Mouse (Mus musculus): Measurements from ENCODE around the gene Pcnx.
A peak's percentile ranks its signal among the peaks of the same experiment; 100 is the strongest.

The Pcnx gene

GRCm38 (mm10) chr12:81855031-81855430 is 4.8 kb upstream of the Pcnx start:
- no peak for DNase-seq

GRCm38 (mm10) chr12:81856696-81857095 is 3.1 kb upstream of the Pcnx start:
- no peak for DNase-seq

GRCm38 (mm10) chr12:81857251-81857650 is 2.6 kb upstream of the Pcnx start:
- no peak for DNase-seq

- no peak for DNase-seq
Observed at GRCm38 (mm10) chr12:81857978-81858569, 1.7 kb upstream of the Pcnx start.

GRCm38 (mm10) chr12:81860308-81861181 is 722 bp downstream of the Pcnx start:
- DNase-seq = peak; percentile 70 to 75

- DNase-seq = no peak
Observed at GRCm38 (mm10) chr12:81861199-81862085, 1.6 kb downstream of the Pcnx start.

GRCm38 (mm10) chr12:81862351-81862802 is 2.6 kb downstream of the Pcnx start:
- no peak for DNase-seq

GRCm38 (mm10) chr12:81863949-81864348 is 4.1 kb downstream of the Pcnx start:
- DNase-seq = no peak

- DNase-seq = no peak
Observed at GRCm38 (mm10) chr12:81865183-81865582, 5.4 kb downstream of the Pcnx start.

GRCm38 (mm10) chr12:81867316-81867715 is 7.5 kb downstream of the Pcnx start:
- peak in 1 of 2 experiments; percentile 43 for DNase-seq

- DNase-seq = no peak
Observed at GRCm38 (mm10) chr12:81869205-81869940, 9.6 kb downstream of the Pcnx start.

GRCm38 (mm10) chr12:81873345-81873744 is 13.5 kb downstream of the Pcnx start:
- no peak for DNase-seq

GRCm38 (mm10) chr12:81880161-81880560 is 20.3 kb downstream of the Pcnx start:
- DNase-seq = no peak

GRCm38 (mm10) chr12:81883255-81884106 is 23.7 kb downstream of the Pcnx start:
- DNase-seq = no peak

- DNase-seq = no peak
Observed at GRCm38 (mm10) chr12:81884107-81884398, 24.2 kb downstream of the Pcnx start.

- no peak for DNase-seq
Observed at GRCm38 (mm10) chr12:81884983-81885382, 25.2 kb downstream of the Pcnx start.

- no peak for DNase-seq
Observed at GRCm38 (mm10) chr12:81885982-81886381, 26.2 kb downstream of the Pcnx start.

- no peak for DNase-seq
Observed at GRCm38 (mm10) chr12:81888954-81889353, 29.1 kb downstream of the Pcnx start.

GRCm38 (mm10) chr12:81891946-81892345 is 32.1 kb downstream of the Pcnx start:
- no peak for DNase-seq

GRCm38 (mm10) chr12:81894311-81894710 is 34.5 kb downstream of the Pcnx start:
- no peak for DNase-seq

GRCm38 (mm10) chr12:81895986-81896385 is 36.2 kb downstream of the Pcnx start:
- DNase-seq = no peak

- no peak for DNase-seq
Observed at GRCm38 (mm10) chr12:81904456-81904855, 44.6 kb downstream of the Pcnx start.

All from thymus, postnatal 36 days (tissue).